Mouse (Mus musculus) natural killer cell, adult 2 months (primary cell): ENCODE measurements around the gene Slc2a3.
"Not testable (repeated sequence)": the region's sequence is repeated elsewhere in the genome, so short reads cannot be mapped to it uniquely, and the experiment has no call there.

ENCODE experiments used
- DNase-seq, 2 experiments: peaks; one replicate each; pipeline ENCODE4 v3.0.0; 2022; ENCODE audit warnings: low spot score in 2 of 2

Slc2a3 gene

DNA sequence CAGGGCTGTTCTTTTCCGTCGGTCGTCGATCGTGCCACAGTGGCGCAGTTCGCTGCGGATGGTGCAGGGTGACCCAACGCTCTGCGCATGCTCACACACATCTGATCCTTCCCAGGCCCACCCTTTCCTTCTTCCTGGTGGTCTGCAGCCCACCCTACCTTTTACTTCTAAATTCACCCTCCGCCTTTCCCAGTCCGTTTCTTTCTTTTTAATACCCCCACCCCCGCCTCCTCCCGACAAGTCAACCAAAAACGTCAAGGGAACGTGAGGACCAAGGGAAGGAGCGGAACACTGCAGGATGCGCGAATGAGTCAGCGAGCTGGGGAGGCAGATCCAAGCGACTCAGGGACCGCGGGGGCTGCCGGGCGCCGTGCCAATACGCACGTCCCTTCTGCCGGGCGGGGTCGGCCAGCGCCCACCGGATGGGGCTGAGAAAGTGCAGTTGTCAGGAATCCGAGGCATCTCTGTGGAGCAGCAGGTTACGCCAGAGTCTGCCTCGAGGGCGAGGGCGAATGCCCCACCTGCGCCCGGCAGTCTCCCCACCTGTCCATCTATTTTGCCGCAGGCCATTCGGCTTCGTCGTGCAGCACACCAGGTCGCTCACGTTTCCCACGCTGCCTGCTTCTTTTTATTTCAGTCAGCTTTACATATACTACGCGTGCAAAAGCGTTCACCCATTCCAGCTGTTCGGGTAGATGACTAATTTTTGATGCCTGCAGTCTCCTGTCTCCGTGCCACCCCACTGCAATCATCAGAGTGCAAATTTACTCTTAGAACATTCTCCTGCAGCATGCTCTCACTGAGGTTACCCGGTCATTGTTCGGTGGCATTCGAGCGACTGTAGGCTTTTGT, 36.8 kb downstream of the Slc2a3 start:
- DNase-seq, result peak; percentile 17 to 21

GRCm38 (mm10) chr6:122763844-122764445, 37.5 kb downstream of the Slc2a3 start:
- DNase-seq, result no peak

- DNase-seq, result no peak
These were observed 38.3 kb downstream of the Slc2a3 start for GRCm38 (mm10) chr6:122762952-122763700.

- DNase-seq, result no peak
These were observed 39.0 kb downstream of the Slc2a3 start for GRCm38 (mm10) chr6:122762480-122762879.

- DNase-seq, result no peak
These were observed 39.5 kb downstream of the Slc2a3 start for GRCm38 (mm10) chr6:122761901-122762300.

DNA sequence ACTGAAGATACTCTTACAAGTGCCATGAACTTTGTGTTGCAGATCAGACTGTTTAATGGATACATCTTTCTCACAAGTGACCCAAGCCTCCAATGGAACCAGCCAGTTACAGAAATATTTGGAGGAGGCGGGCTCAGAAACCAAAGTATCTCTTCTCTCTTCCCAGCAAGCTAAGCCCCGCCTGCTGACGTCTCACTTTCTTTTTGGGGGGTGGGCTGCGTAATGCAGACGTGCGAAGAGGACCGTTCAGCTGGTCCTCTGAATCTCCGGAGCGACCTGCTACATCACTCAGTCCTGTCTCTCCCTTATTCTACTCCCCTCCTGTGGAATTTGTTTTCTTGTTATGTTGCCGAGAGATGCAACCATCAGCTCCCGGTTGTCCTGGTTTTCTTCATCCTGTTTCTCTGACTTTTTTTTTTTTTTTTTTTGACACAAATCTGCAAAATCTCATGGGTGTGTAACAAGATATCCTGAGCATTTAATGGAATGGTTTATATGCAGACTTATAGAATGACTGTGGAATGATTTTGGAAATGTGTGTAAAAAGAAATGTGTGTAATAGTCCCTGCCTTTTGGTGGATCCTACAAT, 40.3 kb downstream of the Slc2a3 start:
- no peak for DNase-seq

DNA sequence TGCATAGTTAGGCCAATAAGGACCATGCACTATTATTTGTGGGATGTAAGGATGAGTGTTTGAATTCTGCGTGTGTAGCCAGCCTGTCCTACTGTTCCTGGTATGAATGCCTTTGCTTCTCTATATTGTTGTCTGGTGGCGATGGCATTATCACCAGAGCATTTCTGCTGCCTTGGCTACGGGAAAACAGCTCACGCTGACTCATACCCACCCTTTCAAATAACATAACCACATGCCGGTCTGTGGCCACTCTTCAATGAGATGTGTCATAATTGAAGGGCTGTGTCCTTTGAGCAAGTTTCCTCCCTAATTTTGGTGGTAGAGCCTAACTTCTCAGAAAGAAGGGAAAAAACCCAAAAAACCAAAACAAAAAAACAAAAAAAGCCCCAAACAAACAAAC, 42.7 kb downstream of the Slc2a3 start:
- DNase-seq, result peak; percentile 68 to 84

- DNase-seq, result peak; percentile 25 to 30
These were observed 45.5 kb downstream of the Slc2a3 start for GRCm38 (mm10) chr6:122755913-122756312.

DNA sequence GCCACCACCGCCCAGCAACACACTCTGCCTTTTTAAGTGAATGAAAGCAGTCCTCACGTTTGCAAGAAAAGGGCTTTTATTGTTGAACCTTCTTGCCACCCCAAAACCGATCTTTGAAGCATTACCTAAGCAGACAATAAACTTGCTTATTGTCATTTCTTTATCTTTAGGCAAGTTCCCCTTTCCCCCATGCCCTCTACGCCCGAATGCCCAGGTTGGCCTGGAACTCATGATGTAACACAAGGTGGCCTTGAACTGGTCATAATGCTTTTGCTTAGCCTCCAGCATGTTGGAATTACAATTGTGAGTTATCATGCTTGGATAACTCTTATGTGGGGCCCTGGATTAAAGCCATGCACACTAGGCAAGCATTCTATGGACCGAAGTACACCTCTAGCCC, 50.9 kb downstream of the Slc2a3 start:
- no peak for DNase-seq

DNA sequence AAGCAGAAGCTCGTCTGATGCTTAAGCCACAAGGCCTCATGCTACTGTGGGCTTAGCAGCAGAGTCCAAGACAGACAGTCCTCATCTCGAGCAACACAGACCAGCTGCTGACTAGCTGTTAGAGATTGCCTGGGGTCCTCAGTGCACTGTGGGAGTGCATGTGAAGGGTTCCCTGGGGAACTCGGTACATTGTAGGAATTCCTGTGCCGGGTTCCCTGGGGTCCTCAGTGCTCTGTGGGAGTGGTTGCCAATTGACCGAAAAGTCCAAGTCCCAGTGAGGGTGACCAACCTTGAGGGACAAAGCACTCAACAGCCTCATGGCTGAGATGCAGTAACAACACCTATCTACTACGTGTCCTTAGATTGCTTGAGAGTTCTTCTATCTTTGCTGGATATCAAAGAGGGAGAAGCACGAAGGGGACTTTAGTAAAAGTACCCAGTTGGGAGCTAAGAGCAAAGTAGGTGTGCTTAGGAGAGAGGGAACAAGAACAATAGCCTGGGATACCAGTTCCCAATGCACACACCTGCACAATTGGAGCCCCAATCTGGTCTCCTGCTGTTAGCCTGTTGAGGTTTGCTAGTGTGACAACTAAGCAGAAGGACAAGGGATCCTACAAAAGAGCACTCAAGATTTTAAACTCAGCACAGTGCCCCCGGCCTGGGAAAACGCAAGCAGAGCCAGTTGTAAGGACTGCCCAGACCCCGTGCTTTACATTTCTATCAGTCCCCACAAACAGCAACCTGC, 56.8 kb downstream of the Slc2a3 start:
- no peak for DNase-seq

GRCm38 (mm10) chr6:122743353-122743752, 58.1 kb downstream of the Slc2a3 start:
- peak in 1 of 2 experiments; percentile 21 for DNase-seq

DNA sequence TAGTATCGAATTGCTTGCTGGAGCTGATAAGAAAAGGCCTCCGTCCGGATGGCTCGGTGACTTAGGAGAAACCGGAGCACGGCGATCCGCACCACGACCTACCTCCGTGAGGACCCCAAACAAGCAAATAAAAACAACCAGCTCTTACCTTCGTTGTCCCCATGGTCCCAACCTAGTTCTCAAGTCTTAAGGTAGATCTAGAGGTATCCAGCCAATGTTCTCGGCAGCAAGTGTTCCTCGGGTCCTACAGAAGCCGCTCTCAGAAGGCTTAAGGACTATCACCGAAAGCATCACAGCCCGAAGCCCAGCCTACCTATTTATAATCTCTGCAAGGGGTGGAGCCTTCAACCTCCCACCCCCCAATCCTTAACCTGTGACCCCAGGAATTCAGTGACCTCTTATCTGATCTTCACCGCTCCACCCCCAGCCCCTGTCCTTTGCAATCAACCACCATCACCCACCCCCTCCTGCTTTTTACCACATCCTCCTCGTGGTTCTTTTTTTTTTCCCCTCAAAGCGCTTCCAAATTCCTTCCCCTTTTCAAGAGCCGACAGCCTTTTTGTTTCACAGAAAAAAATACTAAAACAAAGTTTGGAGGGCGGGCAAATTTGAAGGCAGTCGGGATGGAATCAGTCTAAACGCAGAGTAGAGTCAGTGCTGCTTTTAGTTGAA, 59.1 kb downstream of the Slc2a3 start:
- DNase-seq, result peak; percentile 46 to 58

- DNase-seq, result no peak
These were observed 59.8 kb downstream of the Slc2a3 start for GRCm38 (mm10) chr6:122741460-122742227.

- peak; percentile 28 to 54 for DNase-seq
These were observed 61.5 kb downstream of the Slc2a3 start for GRCm38 (mm10) chr6:122739952-122740351.

DNA sequence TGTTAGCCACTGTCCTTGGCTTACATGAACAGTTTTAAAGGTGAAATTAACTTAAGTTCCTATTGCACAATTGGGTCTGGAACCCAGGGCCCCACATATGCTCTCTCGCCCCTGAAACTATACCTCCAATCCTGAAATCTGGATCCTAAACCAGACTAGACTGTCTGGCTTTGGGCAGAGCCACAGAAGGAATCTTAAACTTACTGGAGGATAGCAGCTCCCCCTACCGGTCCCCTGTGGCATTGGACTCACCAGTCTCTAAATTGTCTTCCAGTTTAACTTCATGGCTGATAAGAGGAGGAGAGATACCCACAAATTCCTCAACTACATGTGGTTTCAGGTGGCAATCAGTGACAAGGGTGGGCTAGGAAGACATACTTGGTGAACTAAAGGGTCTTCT, 81.5 kb downstream of the Slc2a3 start:
- peak; percentile 38 to 52 for DNase-seq

- DNase-seq, result not testable (repeated sequence)
These were observed 83.2 kb downstream of the Slc2a3 start for GRCm38 (mm10) chr6:122718224-122718623.

- no peak for DNase-seq
These were observed 85.6 kb downstream of the Slc2a3 start for GRCm38 (mm10) chr6:122715886-122716285.

- DNase-seq, result no peak
These were observed 86.6 kb downstream of the Slc2a3 start for GRCm38 (mm10) chr6:122714707-122715365.

DNA sequence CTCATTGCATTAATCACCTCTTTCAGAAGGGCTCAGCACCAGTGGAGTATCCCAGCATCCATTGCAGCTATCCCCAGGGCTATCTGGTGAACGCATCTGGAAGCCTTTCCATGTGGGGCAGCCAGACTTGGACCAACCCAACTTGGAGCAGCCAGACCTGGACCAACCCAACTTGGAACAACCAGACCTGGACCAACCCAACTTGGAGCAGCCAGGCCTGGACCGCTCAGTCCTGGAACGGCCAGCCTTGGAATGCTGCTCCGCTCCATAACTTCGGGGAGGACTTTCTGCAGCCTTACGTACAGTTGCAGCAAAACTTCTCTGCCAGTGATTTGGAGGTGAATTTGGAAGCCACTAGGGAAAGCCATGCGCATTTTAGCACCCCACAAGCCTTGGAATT, 88.3 kb downstream of the Slc2a3 start:
- DNase-seq, result not testable (repeated sequence)
